Mouse (Mus musculus) thymus, postnatal 25 days (tissue): Measurements from ENCODE around the gene Ank3.

Experiments
- DNase-seq: peaks from one replicate; pipeline ENCODE4 v3.0.0; 2022

Gene Ank3

DNA sequence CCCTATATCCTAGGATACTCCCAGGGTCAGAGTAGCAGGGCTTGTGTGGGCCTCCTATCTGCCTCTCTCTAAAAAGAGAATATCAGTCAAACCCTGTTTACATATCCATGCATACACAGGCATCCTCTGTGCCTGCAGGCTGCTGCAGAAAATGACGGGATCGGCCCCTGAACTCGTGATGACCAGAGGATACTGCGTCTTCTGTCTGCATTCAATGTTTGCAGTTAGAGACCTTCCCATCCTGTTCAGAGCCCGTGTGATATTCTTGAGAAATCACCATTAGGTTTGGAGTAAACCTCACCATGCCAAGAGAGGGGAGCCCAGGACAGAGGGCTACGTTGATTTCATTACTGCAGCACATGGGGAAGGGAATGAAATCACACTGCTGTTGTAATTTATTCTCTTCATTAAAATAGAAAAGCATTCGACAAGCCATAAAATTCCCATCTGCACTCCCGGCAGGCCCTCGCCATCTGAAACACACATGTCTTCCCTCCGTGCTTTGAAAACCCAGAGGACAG lies 331.8 kb downstream of the Ank3 start:
- DNase-seq, result no peak

GRCm38 (mm10) chr10:69731341-69731740 lies 332.8 kb downstream of the Ank3 start:
- no peak for DNase-seq

GRCm38 (mm10) chr10:69731863-69732262 lies 333.3 kb downstream of the Ank3 start:
- DNase-seq, result no peak

DNA sequence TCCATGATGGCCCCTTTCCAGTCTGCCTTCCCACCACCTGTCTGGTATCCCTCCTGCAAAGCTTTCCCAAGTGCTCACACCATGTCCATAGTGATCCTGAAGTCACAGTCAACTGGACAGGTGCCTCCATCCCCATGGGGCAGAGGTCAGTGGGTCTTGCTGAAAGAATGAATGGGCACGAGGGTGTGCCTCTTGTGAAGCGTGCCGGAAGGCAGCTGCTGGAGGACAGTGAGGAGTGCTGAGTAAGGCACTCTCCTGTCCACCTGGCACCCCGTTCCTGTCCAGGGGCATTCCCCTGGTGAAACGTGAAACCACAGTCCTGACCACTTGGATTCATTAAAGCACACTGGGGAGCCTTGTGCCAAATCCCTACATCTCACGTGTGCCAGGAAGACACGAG lies 337.7 kb downstream of the Ank3 start:
- no peak for DNase-seq

GRCm38 (mm10) chr10:69738741-69739271 lies 340.2 kb downstream of the Ank3 start:
- no peak for DNase-seq

DNA sequence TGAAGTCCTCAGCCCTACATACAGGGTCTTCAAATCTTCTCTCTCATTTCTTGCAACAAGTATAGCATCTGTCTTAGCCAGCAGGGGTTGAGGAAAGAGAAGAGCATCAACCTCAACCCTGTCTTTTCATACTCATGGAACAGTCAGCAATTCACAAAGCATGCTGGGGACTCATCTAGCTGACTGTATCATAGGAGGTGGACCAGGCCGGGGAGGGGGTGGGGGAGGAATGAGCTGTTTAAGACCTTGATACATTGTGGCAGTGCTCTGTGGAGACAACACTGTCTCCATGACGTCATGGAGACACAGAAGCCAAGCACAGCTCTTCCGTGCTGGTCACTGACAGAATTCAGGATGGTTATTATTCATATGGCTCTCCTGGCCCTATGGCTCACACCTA lies 344.0 kb downstream of the Ank3 start:
- DNase-seq, result no peak

- DNase-seq, result no peak
Measured at GRCm38 (mm10) chr10:69744181-69744580, 345.6 kb downstream of the Ank3 start.

GRCm38 (mm10) chr10:69744871-69745270 lies 346.3 kb downstream of the Ank3 start:
- DNase-seq, result no peak

DNA sequence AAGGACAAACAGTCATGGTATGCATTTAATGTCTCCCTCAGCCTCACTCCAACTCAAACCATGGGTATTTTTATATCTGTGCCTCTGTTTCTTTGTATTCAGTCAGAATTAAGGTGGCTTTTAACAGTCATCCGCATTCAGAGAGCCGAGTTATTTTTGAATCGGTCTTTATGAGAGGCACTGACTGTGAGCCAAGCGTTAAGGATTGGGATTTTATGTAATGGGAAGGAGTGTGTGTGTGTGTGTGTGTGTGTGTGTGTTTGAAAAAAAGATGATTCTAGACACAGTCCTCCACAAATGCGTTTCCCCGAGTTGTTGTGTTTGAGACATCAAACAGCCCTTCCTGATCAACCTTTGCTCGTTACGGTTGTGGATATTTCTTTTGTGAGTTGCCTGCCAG lies 347.7 kb downstream of the Ank3 start:
- no peak for DNase-seq

DNA sequence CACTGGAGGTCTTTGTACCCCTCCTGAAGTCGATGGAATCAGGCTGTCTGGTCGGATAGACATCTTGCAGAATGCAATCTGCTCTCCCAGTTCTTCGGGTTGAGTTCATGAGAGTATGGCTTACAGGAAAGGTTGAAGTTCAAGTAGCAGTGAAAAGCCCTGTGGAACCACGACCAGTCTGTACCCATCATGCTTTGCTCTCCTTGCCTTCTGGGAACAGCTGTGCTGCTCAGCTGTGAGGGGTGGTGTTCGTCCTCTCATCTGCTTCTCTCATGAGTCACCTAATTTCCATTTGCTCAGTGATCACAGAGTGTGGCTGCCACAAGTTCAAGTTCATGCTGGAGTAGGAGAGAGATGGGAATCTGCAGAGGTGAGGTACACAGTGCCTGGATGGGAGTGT lies 348.2 kb downstream of the Ank3 start:
- DNase-seq, result no peak

DNA sequence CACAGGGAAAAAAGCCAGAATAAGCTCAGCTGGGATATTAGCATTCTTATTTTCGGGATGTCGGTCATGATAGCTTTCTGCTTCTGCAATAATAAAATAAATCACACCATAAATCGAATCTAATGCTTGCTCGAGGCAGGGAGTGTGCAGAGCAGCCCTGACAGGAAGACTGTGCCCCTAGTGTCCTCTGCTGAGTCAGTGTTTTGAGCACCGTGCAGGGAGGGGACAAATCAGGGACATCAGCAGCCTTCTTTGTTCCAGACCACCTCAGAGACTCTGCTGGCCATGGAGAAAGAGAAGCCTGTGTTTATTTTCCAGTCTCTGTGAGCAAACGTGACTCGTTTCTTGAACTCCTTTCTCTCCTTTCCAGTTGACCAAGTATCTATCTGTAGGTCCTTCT lies 352.8 kb downstream of the Ank3 start:
- DNase-seq, result no peak

GRCm38 (mm10) chr10:69753464-69753863 lies 354.9 kb downstream of the Ank3 start:
- no peak for DNase-seq

- no peak for DNase-seq
Measured at GRCm38 (mm10) chr10:69756956-69757672, 358.5 kb downstream of the Ank3 start.

DNA sequence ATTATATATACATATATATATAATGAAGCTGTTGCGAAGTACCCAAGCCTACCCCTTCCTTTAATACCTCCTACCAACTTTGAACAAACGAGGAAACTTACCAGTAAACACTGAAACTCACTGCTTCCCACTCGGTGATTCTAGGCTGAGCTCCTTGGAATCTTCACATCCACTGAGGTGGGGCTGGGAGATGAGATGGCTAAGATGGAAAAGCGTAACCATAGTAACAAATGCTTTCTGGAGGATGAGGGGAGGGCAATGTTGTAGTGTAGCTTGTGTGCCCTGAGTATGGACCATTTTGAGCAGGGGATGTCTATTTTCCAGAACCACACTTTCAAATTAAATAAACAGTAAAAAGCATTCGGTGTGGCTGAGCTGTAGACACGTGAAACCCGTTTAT lies 364.4 kb downstream of the Ank3 start:
- no peak for DNase-seq

GRCm38 (mm10) chr10:69764402-69764801 lies 365.8 kb downstream of the Ank3 start:
- no peak for DNase-seq

GRCm38 (mm10) chr10:69777065-69777645 lies 378.6 kb downstream of the Ank3 start:
- DNase-seq, result no peak

DNA sequence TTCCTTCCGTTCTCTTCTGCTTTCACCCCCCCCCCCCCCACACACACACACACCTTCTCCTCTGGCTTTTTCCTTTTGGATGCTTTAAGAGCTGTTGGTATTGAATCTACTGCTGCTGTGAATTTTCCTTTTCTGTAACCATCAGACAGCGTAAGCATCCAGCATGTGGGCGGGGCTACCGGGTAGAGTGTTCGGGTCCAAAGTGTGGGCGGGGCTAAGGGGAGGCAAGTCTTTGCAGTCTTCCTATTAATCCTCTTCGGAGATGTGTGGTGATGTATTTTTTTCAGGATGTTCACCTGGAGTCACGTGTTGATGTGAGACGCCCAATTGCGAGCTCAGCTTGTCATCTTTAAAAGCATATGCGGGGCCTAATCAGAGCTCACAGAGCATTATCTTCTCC lies 379.2 kb downstream of the Ank3 start:
- DNase-seq, result no peak

DNA sequence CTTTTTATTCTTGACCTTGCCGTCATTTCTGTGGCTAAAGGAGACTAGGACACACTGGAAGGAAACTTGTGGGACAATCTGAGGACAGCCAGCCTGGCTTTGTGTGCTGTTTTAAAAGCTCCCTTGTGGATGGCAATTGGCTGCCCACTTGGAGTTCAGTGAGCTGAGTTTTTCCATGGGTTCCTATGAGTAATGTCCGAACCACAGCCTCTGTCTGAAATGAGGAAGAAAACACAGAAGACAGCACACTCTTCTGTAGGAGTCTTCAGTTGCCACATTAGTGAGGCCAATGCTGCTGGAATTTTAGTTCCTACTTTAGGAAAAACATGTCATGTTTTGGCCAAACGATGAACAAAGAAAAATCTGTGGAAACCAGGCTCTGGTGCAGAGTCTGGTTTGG lies 380.7 kb downstream of the Ank3 start:
- DNase-seq, result no peak

GRCm38 (mm10) chr10:69781491-69781890 lies 382.9 kb downstream of the Ank3 start:
- DNase-seq, result peak; percentile 30

- DNase-seq, result no peak
Measured at GRCm38 (mm10) chr10:69785235-69785634, 386.7 kb downstream of the Ank3 start.

GRCm38 (mm10) chr10:69785692-69786091 lies 387.1 kb downstream of the Ank3 start:
- DNase-seq, result no peak

GRCm38 (mm10) chr10:69786220-69786993 lies 387.8 kb downstream of the Ank3 start:
- DNase-seq, result no peak

DNA sequence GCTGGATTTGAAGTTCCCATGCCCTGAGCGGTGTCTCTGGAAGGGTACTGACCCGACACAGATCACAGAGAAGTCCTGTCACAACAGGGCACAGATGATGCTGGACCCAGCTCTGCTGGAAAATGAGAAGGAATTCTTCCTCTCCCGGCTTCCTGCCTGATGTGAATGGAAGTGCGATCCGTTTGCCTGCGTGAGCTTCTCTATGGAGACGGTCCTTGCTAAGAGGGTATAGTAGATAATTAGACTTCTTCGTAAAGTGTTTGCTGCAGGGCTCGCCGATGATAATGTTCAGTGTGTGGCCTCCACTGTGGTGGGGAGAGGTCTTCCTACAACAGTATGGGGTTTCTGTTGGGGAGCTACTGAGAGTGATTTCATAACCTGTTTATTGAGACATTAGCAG lies 388.8 kb downstream of the Ank3 start:
- DNase-seq, result no peak

GRCm38 (mm10) chr10:69790606-69791005 lies 392.0 kb downstream of the Ank3 start:
- DNase-seq, result no peak
